Mouse (Mus musculus): ENCODE measurements around the gene Pus7l. TPM values are rescaled to one million over a fixed set of nuclear protein-coding genes. Genes with fewer than 3 reads are reported as not detected.

Pus7l gene
- total and polyA plus RNA-seq, 3 experiments: 33.2 to 51.2 (median 40.6) TPM

DNA sequence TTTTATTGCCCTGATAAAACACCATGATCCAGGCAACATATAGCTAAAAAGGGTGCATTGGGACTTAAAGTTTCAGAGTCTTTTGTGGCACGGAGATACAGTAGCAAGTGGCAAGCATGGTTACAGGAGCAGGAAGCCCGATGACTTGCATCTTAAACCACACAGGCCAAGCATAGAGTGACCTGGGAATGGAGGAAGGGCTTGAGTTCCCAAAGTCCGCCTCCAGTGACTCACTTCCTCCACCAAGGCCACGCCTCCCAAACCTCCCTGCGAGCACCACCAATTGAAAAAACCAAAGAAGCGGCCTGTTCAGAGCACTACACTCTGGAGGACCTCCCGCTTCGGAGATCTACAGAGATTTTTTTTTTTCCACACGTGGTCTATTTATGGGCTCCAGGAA is 22.5 kb upstream of the Pus7l start:
- peak; percentile 85 for DNase-seq (ENCODE audit: low read depth, low spot score)
- peak overlapping the region; percentile 31 for H3K9ac ChIP-seq (ENCODE audit: control insufficient read depth, low read depth, low read length, poor library complexity, severe bottlenecking)
- H3K27ac ChIP-seq (ENCODE audit: control insufficient read depth, low read depth, low read length): 0 out of 2 replicates have a peak overlapping the region, but pooled peaks have one; percentile 15
- H3K36me3 ChIP-seq (ENCODE audit: control insufficient read depth in 1 of 2, insufficient read depth in 2 of 2, low read length in 2 of 2): no peaks in the 10 kb centered on the region
- H3K79me2 ChIP-seq (ENCODE audit: control insufficient read depth, insufficient read depth, low read length, poor library complexity): no peaks in the 10 kb centered on the region
- no peaks in the 10 kb centered on the region for H3K9me3 ChIP-seq (replicated peaks; ENCODE audit: insufficient read depth, low read length)
- H3K4me1 ChIP-seq (ENCODE audit: control insufficient read depth in 1 of 2, insufficient read depth in 2 of 2, low read length in 2 of 2): no peaks in the 10 kb centered on the region
- no peaks in the 10 kb centered on the region for H3K27me3 ChIP-seq (ENCODE audit: control insufficient read depth in 1 of 2, insufficient read depth in 2 of 2, low read length in 2 of 2)
- TF ChIP-seq EP300 (IDR thresholded peaks at IDR 0.05; ENCODE audit: low read depth in 1 of 2, low read length in 2 of 2) (no peak), HCFC1 (IDR thresholded peaks at IDR 0.05; ENCODE audit: low read depth, low read length) (no peak), ZNF384 (IDR thresholded peaks at IDR 0.05; ENCODE audit: low read depth, low read length) (0 out of 2 replicates have a peak, but pooled peaks have one; percentile 23), CTCF (IDR thresholded peaks at IDR 0.05 in 2 of 3, conservative IDR thresholded peaks at IDR 0.05 in 1 of 3; ENCODE audit: control insufficient read depth in 1 of 3, insufficient read depth in 1 of 3, low read depth in 2 of 3, low read length in 3 of 3, poor library complexity in 1 of 3, severe bottlenecking in 1 of 3) (no peak), POLR2AphosphoS2 (IDR thresholded peaks at IDR 0.05; ENCODE audit: low read length) (peak; percentile 28; the same call in 1 of the 2 replicates), KAT2A (conservative IDR thresholded peaks at IDR 0.05; ENCODE audit: low read depth, low read length) (no peak), MAX (IDR thresholded peaks at IDR 0.05; ENCODE audit: low read length) (no peak), CHD1 (IDR thresholded peaks at IDR 0.05; ENCODE audit: low read depth, low read length) (no peak), TBP (IDR thresholded peaks at IDR 0.05; ENCODE audit: low read depth, low read length) (0 out of 2 replicates have a peak, but pooled peaks have one; percentile 62), POLR2A (IDR thresholded peaks at IDR 0.05; ENCODE audit: control insufficient read depth in 1 of 2, insufficient read depth in 1 of 2, low read depth in 1 of 2, low read length in 2 of 2, poor library complexity in 1 of 2) (peak in 1 of 2 experiments; percentile 64; a peak in 2 of 4 replicates), ELF1 (IDR thresholded peaks at IDR 0.05; ENCODE audit: low read depth, low read length) (no peak), GATA1 (IDR thresholded peaks at IDR 0.05; ENCODE audit: low read depth, low read length) (no peak), NELFE (IDR thresholded peaks at IDR 0.05; ENCODE audit: low read depth, low read length) (peak; percentile 53), TCF12 (IDR thresholded peaks at IDR 0.05; ENCODE audit: low read depth, low read length) (no peak)
- H3K4me3 ChIP-seq (ENCODE audit: control insufficient read depth in 1 of 2, insufficient read depth in 1 of 2, low read depth in 2 of 2, low read length in 2 of 2): peak overlapping the region; percentile 32 to 33

DNA sequence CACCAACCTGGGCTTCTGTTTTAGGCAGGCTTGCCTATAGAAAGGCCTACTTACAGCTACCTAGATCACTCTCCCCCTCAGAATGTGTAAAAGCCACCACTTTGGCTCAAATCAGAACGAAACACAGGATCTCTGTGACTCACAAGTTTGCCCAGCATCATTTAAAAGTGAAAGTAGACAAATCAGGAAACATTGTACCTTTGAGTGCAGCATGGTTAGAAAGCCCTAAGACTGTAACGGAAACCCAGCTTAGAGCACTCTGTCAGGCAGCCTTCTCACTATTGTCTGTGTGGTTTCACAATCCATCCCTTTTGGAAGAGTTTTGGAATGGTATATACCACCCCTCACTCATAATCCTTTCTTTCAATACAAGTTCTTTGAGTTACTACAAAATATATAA is 21.6 kb upstream of the Pus7l start:
- H3K9me3 ChIP-seq (replicated peaks; ENCODE audit: insufficient read depth, low read length): no peaks in the 10 kb centered on the region
- H3K9ac ChIP-seq (ENCODE audit: control insufficient read depth, low read depth, low read length, poor library complexity, severe bottlenecking): no peak overlapping the region
- H3K4me3 ChIP-seq (ENCODE audit: control insufficient read depth in 1 of 2, insufficient read depth in 1 of 2, low read depth in 2 of 2, low read length in 2 of 2): no peak overlapping the region
- no peak for TF ChIP-seq ETS1 (IDR thresholded peaks at IDR 0.05; ENCODE audit: low read depth, low read length)
- TF ChIP-seq POLR2AphosphoS5 (IDR thresholded peaks at IDR 0.05; ENCODE audit: borderline replicate concordance, low read depth, low read length): no peak
- TF ChIP-seq POLR2A (IDR thresholded peaks at IDR 0.05; ENCODE audit: control insufficient read depth in 1 of 2, insufficient read depth in 1 of 2, low read depth in 1 of 2, low read length in 2 of 2, poor library complexity in 1 of 2): no peak
- TF ChIP-seq MYC (IDR thresholded peaks at IDR 0.05; ENCODE audit: low read depth, low read length): no peak
- no peak for TF ChIP-seq TAL1 (IDR thresholded peaks at IDR 0.05; ENCODE audit: low read length)
- TF ChIP-seq GATA1 (IDR thresholded peaks at IDR 0.05; ENCODE audit: low read depth, low read length): no peak
- no peak for TF ChIP-seq MAZ (IDR thresholded peaks at IDR 0.05; ENCODE audit: low read depth, low read length)
- H3K36me3 ChIP-seq (ENCODE audit: control insufficient read depth in 1 of 2, insufficient read depth in 2 of 2, low read length in 2 of 2): no peaks in the 10 kb centered on the region
- H3K27ac ChIP-seq (ENCODE audit: control insufficient read depth, low read depth, low read length): no peak overlapping the region
- H3K27me3 ChIP-seq (ENCODE audit: control insufficient read depth in 1 of 2, insufficient read depth in 2 of 2, low read length in 2 of 2): no peaks in the 10 kb centered on the region
- H3K79me2 ChIP-seq (ENCODE audit: control insufficient read depth, insufficient read depth, low read length, poor library complexity): no peaks in the 10 kb centered on the region
- DNase-seq (ENCODE audit: low read depth, low spot score): no peak
- no peaks in the 10 kb centered on the region for H3K4me1 ChIP-seq (ENCODE audit: control insufficient read depth in 1 of 2, insufficient read depth in 2 of 2, low read length in 2 of 2)

All from MEL (cell line).